ENCODE assay signal across 20 mouse cellular contexts in the genomic region with DNA sequence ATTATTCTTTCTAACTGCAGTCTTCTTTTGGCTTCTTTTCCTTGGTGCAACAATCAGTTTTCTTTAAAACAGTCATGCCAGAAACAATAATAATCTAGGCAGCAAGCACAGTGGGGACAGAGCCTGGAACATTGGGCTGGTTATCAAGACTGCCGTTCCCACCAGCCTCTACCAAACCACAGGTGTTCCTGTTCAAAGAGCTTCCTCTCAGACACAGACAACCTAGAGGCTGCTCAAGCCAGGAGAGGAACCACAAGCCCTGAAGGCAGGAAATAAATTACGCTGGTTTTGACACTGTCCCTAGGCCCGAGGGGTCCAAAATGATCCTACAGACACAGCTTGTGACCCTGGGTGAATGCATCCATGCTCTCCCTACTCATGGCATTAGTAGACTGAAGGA.
A peak's percentile ranks its signal among the peaks of the same experiment; 100 is the strongest.
DNase-seq lines count a peak whose midpoint lies in the region; ATAC-seq lines count a peak whose summit lies in the region.
"Had no signal": no experiment of that assay in that cellular context is flagged by ENCODE, and none has a peak within 500 bp of the region (broad histone marks: within the 10 kb centered on the region; RNA-seq: fewer than 3 reads in every experiment).

No protein-coding gene starts in this region.

- peak; percentile 9 to 40 for DNase-seq in spleen, postnatal 36 days (ENCODE audit: low spot score in 2 of 2)
- DNase-seq in spleen, adult 12 weeks (ENCODE audit: low spot score), result no peak
- peak; percentile 13 to 55 for DNase-seq in thymus, adult 18-20 months
- DNase-seq in thymus, postnatal 4 days, result peak; percentile 52
- DNase-seq in cerebellum, adult 8-10 months, result no peak
- no peak for DNase-seq in kidney, adult 18-20 months
- no peak for DNase-seq in lung, postnatal 14 days
- DNase-seq: adrenal gland, adult 8-10 months; cerebellum, postnatal 14 days; embryo, embryonic 11 days; gastrocnemius, adult 2 months; heart, adult 18-20 months; layer of hippocampus, postnatal 36 days; left cerebral cortex, postnatal 4 days; liver; lung, postnatal 10 days; right cerebral cortex, adult 18-20 months; spleen, adult 18-20 months had no signal

- peak; percentile 81 for ATAC-seq in megakaryocyte progenitor cell, adult 5-6 weeks (replicated peaks; ENCODE audit: poor library complexity)
- ATAC-seq: intestine, embryonic 15.5 days had no signal

Comparison
In these comparisons a context has a peak if more than half of its experiments do, and no peak if none do; other contexts are left out.
1. DNase-seq: peak in spleen, postnatal 36 days (2 of 2), thymus, adult 18-20 months (2 of 2) and thymus, postnatal 4 days (single experiment); none in spleen, adult 12 weeks (single experiment), cerebellum, adult 8-10 months (single experiment), kidney, adult 18-20 months (single experiment) and lung, postnatal 14 days (single experiment).